Mouse (Mus musculus): ENCODE measurements at regions not wholly inside any gene's neighbourhood (a gene's known extent, or its start where the extent isn't known, plus 50 kb on each side); places are given as distances from the start of the nearest gene placed in this dataset.

GRCm38 (mm10) chr19:14035371-14035770 is 122.0 kb downstream of the Olfr1505 start:
- DNase-seq = no peak

GRCm38 (mm10) chr19:14035785-14036184 is 122.5 kb downstream of the Olfr1505 start:
- no peak for DNase-seq

- DNase-seq = no peak
Observed at GRCm38 (mm10) chr19:14036750-14037149, 123.4 kb downstream of the Olfr1505 start.

GRCm38 (mm10) chr19:14042753-14043152 is 129.4 kb downstream of the Olfr1505 start:
- no peak for DNase-seq

- DNase-seq = no peak
Observed at GRCm38 (mm10) chr19:14045456-14045855, 132.1 kb downstream of the Olfr1505 start.

- DNase-seq = no peak
Observed at GRCm38 (mm10) chr19:14052052-14052451, 138.7 kb downstream of the Olfr1505 start.

- DNase-seq = peak; percentile 21
Observed at GRCm38 (mm10) chr19:14080538-14080937, 167.2 kb downstream of the Olfr1505 start.

- DNase-seq = peak; percentile 1
Observed at GRCm38 (mm10) chr19:14084726-14085125, 171.4 kb downstream of the Olfr1505 start.

GRCm38 (mm10) chr19:14090106-14090505 is 176.8 kb downstream of the Olfr1505 start:
- DNase-seq = peak; percentile 5

- DNase-seq = no peak
Observed at GRCm38 (mm10) chr19:14094191-14094590, 180.9 kb downstream of the Olfr1505 start.

- no peak for DNase-seq
Observed at GRCm38 (mm10) chr19:14096187-14096586, 182.9 kb downstream of the Olfr1505 start.

- no peak for DNase-seq
Observed at GRCm38 (mm10) chr19:14109091-14109490, 195.8 kb downstream of the Olfr1505 start.

GRCm38 (mm10) chr19:14123348-14124113 is 210.2 kb downstream of the Olfr1505 start:
- DNase-seq = peak; percentile 12

- no peak for DNase-seq
Observed at GRCm38 (mm10) chr19:14124250-14124827, 211.0 kb downstream of the Olfr1505 start.

GRCm38 (mm10) chr19:14124986-14125385 is 211.7 kb downstream of the Olfr1505 start:
- no peak for DNase-seq

GRCm38 (mm10) chr19:14128397-14129209 is 215.3 kb downstream of the Olfr1505 start:
- peak; percentile 1 for DNase-seq

GRCm38 (mm10) chr19:14161217-14161616 is 247.9 kb downstream of the Olfr1505 start:
- DNase-seq = no peak

GRCm38 (mm10) chr19:14162773-14163172 is 249.4 kb downstream of the Olfr1505 start:
- no peak for DNase-seq

GRCm38 (mm10) chr19:14165775-14166174 is 252.4 kb downstream of the Olfr1505 start:
- DNase-seq = no peak

GRCm38 (mm10) chr19:14180244-14180643 is 266.9 kb downstream of the Olfr1505 start:
- DNase-seq = peak; percentile 64

- DNase-seq = no peak
Observed at GRCm38 (mm10) chr19:14180956-14181355, 267.6 kb downstream of the Olfr1505 start.

GRCm38 (mm10) chr19:14181661-14182415 is 268.5 kb downstream of the Olfr1505 start:
- no peak for DNase-seq

- DNase-seq = no peak
Observed at GRCm38 (mm10) chr19:14191820-14192219, 278.5 kb downstream of the Olfr1505 start.
